Mouse (Mus musculus): ENCODE measurements around the gene 2810408A11Rik.

The 2810408A11Rik gene

DNA sequence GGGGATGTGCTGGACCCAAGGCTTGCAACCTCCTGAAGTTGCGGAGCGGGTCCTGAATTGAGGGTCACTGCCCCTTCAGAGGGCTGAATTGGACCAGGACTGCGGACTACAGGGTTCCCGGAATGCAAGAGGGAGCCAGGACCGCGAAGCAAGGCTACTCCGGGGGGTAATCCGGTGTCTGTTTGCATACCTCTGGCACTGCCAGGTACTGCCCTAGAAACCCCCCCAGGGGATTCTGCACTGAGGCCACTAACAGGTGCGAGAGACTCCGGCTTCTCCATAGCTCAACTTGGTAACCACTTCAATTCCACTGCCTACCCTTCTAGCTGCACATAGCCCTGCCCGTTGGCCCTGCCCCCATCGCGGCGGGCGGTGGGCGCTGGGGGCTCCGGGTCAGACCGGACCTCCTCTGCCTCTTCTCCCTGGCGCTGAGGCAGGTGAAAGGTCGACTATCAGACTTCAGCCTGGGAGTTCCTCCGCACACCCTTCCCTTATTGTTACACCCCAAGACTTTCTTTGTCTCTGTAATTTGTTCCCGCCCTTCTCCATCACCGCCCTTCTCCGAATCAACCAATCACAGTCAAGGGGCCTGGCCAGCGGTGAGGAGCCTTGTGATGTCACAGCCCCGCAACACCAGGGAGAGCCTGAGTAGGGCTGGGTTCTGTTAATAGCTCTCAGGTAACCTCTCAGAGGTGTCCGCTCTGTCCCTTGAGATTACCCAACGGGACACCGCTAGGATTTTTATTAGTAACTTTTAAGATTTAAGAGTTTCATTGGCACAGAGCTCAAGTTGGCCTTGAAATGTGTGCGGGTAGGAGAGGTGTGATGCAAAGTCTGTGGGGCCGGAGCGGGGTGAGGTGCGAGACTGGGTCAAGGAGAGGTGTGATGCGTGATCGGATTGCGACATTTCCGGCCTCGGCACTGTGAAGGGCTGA lies at the start of gene 2810408A11Rik, which contains the start of gene Neurl4:
Gene 2810408A11Rik, minus strand, starts transcription at position 517 of the 935 bp plus-strand sequence.
Gene Neurl4, plus strand, starts transcription at position 602 of the 935 bp plus-strand sequence.
- DNase-seq (ENCODE audit: low spot score): peak; percentile 93

DNA sequence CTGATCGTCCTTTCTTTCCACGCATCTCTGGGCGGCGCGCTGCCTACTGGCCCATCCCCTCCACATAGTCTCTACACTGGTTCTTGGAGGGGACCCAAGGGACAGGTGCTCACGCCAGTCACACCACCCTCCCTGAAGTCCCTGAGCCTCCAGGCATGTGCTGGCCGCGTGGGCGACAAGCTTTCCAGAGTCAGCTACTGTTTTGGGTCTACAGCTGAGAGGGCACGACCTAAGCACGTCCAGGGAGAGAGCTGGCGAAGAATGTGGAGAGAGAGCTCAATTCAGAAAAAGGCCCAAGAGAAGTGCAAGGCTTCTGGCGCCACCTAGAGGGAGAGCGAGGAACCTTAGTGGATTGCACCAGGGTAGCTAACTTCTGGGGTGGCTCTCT lies 48.0 kb upstream of the 2810408A11Rik start:
- DNase-seq (ENCODE audit: low spot score): peak; percentile 91

DNA sequence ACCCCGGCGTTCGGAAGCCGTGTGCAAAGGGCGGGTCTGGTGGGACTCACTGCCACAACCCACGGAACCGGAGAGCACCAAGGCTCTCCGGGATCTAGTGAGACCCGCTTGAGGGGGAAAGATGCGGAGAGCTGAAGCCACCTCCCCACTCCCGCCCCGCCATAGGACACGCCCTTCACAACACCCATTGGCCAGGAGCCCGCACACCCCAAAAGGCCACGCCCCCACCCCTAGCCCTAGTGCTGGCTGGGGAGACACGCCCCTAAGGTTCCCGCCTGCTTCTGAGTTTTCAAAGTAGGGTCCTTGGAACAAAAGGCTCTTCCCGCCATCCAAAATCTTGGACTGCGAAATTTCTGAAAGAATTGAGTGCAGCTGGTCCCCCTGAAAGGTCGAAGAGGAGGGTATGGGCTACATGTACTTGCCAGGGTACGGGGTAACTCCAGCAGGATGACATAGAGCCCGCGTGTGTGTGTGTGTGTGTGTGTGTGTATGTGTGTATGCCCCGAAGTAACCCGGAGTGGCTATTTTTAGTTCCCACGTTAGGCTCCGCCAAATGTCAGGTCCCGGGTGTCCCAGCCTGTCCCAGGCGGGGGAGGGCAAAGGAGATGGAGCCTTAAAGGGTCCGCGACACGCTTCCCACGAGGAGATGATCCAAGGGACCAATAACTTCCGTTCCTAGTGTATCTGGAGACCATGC lies 47.4 kb upstream of the 2810408A11Rik start, which contains the start of gene Slc2a4:
Gene Slc2a4, minus strand, starts transcription at position 123 of the 697 bp plus-strand sequence.
- peak; percentile 88 for DNase-seq (ENCODE audit: low spot score)

DNA sequence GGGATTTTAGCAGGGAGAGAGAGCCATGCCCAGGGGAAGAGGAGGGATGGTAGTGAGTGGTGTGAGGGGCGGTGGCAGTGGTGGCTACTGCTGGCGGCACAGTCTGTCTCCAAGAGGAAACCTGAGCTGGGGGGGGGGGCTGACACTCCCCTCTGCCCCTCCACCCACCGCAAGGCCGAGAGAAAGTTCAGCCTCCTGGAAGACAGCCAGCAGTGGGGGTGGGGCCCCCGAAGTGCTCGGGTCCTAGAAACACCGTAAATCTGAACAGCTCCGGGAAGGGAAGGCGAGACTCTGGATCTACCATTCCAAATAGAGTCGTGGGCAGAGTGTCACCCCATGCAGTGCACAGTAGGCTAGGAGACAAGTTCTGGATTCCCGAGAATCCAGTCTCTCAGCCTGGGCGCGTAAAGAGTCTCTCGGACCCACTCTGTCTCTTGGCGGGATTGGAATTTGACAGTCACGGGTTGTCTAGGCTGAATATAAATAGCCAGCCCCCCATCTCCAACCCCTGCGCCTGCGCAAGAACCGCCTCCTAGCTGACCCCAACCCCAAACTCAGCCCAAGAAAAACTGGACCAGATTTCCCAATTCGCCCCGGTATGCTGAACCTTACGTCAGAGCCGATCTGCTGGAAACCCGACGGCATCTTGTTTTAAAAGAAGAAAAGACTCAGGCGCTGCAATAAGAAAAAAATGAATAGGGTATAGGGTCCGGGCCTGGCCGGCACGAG lies 46.7 kb upstream of the 2810408A11Rik start:
- DNase-seq (ENCODE audit: low spot score): peak; percentile 32

DNA sequence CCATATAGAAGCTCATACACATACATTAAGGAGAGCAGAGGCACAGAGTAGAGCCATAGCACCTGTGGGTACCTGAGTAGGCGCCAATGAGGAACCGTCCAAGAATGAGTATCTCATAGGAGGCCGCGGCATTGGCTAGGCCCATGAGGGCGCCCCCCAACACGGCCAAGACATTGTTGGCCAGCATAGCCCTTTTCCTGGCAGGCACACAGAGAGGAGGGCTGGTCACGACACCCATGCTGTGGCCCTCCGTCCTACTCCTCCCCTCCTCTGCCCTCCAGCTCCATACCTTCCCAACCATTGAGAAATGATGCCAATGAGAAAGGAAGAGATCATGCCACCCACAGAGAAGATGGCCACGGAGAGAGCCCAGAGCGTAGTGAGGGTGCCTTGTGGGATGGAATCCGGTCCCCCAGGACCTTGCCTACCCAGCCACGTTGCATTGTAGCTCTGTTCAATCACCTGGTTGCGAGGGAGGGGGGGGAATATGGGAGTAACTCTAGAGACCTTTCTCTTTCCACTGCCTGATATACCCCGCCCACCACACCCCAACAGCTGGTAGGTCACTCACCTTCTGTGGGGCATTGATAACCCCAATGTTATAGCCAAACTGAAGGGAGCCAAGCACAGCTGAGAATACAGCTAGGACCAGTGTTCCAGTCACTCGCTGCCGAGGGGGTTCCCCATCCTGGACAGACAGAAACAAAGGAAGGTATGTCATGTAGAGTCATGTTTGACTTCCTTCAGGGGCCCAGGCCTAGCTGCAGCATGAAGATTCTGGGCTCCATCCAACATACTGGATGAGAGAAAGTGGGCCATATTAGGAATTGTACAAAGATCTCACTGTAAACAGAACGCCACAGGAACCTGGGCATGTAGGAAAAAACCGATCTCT lies 45.5 kb upstream of the 2810408A11Rik start:
- DNase-seq (ENCODE audit: low spot score): no peak

DNA sequence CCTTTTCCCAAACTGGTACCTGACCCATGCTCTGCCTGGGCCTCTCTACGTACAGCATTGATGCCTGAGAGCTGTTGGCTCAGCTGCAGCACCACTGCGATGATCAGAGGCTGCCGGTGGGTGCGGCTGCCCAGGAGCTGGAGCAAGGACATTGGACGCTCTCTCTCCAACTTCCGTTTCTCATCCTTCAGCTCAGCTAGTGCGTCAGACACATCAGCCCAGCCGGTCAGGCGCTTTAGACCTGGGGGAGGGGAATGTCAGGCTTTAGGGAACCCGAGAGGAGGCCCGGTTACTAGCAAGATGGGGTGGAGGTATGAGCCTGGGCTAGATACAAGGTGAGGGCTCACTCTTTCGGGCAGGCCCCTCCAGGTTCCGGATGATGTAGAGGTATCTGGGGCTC lies 44.4 kb upstream of the 2810408A11Rik start:
- DNase-seq (ENCODE audit: low spot score): no peak

DNA sequence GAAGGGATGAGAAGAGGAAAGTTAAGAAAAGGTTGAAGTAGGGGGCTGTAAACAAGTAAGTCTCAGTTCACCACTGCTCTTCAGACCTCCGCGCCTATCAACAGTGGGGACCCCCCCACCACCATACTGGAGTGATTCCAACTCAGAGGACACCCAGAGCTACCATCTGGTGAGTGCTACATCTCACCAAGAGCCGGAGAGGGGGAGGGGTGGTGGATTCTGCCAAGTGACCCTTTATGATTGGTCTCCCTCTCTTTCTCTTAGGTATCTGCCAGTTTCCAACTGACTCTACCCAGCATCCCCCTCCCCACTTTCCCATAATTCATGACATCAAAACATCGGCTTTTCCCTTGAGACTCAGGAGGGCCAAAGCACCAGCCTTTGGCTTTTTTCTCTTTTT lies 40.2 kb upstream of the 2810408A11Rik start:
- DNase-seq (ENCODE audit: low spot score): no peak

DNA sequence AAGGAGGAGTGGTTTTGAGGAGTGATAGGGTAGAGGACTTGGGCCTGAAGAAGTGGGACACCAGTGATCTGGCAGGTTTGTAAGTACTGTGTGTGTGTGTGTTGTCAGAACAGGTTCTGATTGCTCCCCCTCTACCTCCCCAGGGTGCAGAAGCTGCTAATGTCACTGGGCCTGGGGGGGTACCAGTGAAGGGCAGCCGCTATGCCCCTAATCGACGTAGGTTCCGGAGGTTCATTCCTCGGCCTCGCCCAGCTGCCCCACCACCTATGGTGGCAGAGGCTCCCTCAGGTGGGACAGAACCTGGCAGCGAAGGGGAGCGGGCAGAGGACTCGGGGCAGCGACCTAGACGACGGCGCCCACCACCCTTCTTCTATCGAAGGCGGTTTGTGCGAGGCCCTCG lies 38.9 kb upstream of the 2810408A11Rik start:
- DNase-seq (ENCODE audit: low spot score): no peak

DNA sequence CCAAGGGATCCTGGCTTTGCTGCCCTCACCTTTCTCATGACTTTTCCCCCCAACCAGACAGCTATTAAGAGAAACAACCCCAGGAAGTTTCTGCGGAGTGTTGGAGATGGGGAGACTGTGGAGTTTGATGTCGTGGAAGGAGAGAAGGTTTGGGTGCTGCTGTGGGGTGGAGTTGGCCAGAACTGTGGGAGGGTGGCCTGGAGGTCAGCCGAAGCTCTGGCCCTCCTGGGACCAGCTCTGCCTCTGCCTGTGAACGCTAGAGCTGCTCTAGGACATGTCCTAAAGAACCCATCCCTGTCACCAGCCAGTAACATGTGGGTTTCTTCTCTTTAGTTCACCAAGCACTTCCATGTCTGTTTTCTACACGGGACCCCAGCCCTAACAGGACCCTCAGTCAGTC lies 38.4 kb upstream of the 2810408A11Rik start:
- DNase-seq (ENCODE audit: low spot score): peak; percentile 67

DNA sequence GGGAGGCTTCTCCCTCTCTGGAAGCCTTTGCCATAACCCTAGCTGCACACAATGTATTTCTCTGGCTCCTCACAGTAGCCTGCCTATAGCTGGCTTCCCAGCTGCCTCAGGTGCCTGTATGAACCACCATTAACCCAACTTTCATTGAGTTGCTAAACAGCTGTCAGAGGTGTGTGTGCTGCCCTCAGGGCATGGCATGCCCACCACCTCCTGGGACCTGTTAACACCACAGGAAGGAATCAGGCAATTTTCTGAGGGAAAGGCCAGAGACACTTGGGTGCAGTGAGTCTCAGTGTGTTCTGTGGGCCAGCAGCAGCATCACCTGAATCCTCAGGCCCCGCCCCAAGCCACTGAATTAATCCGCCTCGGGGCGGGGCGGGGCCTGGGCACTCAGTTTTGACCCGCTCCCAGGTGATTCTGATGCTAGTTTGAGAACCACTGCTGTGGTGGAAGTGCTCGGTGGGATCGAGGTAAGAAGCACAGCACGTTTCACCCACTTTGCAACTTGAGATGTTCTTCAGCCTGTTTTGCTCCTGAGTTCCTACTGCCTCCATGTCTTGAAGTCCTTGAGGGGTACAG lies 37.7 kb upstream of the 2810408A11Rik start:
- DNase-seq (ENCODE audit: low spot score): peak; percentile 39

DNA sequence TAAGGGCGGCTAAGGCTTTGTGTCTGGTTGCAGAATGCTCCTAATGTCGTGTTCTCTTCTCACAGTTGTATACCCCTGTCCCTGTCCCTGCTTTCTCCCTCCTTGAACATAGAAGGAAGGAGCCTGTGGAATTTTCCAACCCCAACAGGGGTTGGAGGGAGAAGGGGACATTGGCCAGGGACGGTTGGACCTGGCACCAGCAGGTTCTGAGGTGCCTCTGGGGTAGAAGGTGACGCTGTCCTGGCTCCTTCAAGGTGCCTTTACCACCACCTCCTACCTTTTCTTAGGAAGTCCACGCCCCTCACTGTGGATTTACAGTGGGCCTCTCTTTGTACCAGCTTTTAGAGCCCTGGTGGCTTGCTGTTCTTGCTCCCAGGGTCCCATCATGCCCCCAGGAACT lies 37.0 kb upstream of the 2810408A11Rik start:
- no peak for DNase-seq (ENCODE audit: low spot score)

DNA sequence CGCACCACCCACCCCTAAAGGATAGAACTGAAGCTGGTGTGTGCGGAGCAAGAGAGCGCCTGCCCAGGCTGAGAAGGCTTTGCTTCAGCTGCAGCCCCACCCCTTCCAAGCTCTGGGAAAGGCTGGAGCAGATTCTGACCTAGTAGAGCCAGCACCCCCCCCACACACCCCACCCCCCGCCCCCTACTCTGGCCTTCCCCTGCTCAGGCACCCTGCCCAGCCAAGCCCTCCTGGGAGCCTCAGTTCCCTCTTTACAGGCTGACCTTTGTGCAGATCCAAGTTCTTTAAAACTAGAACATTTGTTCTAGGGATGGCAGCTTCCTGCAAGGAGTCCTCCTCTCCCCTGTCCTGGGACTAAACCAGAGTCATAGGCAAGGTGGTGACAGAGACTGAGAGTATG lies 36.6 kb upstream of the 2810408A11Rik start:
- DNase-seq (ENCODE audit: low spot score): peak; percentile 92

DNA sequence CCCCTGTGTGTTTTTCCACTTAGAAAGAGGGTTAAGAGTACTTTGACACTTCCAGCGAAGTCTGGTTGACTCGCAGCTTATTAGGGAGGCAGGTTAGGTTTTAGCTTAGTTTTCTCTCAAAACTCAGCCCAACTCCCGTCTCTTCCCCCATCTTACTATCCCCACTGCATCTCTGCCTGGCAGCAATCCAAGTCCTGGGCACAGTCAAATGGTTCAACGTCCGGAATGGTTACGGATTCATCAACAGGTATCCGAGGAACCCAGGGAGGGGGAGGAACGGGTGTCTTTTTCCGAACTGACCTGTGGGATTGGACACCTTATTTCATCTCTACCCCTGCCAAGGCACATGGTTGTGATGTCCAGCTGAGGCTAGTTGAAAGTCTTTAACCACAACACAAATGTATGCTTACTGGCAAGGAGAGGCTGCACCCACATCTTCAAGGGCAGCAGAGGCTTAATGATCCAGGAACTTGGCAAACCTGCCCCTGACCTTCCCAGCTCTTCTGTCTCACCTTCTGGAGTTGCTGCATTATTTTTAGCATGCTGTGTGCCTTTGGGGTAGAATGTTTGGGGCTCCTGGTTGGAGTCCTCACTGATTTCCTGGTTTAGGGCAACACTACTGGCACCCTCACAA lies 36.0 kb upstream of the 2810408A11Rik start:
- DNase-seq (ENCODE audit: low spot score): peak; percentile 36

DNA sequence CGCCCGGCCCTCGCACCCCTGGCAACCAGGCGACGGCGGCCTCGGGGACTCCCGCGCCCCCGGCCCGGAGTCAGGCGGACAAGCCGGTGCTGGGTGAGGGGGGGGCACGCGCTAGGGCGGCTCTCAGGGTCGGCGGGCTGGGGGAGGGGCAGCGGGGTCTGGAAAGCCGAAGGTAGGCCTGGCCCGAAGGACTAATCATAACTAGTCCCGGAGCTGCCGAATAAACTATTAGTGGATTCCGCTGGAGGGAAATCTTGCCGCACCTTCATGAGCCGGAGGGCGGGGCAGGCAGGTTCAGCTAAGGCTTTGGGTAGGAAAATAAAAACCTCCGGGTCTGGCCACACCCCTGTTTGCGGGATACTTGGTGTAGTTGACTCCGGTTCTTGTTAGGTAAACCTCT lies 35.4 kb upstream of the 2810408A11Rik start:
- DNase-seq (ENCODE audit: low spot score): no peak

DNA sequence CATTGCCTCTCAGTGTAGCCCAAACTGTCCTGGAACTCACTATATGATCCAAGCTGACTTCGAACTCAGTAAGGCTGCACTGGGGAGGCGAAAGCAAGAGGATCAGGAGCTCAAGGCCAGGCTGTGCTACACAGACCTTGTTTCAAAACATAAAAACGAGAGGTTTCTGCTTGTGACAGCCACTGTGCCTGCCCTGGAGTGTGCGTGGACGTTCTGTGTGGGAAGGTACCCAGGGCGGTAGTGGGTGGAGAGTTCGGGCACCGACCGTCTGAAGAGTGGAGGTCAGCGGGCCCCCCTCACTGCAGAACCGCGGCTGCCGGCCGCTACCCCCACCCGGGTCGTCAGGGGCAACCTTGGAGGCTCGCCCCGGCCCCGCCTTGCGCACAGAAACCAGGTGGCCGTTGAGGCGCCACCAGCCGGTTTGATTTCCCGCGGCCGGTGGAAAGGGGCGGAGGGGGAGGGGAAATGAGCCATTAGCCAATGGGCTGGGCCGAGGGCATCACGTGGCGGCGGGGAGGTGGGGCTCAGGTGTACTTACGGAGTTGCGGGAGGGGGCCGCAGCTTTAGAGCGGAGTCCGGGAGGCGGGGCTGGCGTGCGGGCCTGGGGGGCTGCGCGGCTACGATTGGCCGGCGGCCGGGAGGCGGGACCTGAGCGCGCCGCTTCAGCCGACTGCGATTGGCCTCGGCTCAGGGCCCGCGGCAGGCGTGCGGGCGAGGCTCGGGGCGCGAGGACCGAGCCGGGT lies 34.5 kb upstream of the 2810408A11Rik start, which contains the start of gene Ybx2:
Gene Ybx2, plus strand, starts transcription at position 660 of the 743 bp plus-strand sequence.
- DNase-seq (ENCODE audit: low spot score): no peak

DNA sequence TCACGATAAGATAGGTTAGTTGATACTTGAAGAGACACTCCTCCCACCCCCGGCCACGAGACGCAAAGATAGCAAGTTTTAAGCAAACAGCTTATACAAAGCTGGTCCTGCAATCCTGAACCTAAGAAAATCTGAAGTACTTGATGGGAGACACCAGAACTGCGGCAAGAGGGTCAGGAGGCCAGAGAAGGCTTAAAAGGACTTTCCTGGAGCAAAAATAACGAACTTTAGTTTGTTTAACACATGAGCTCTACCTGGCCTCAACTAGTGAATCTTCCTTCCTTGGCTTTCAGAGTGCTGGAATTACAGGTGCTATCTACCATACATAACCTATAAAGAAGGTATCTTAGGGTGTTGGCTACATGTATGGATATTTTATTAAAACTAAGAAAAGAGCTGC lies 33.9 kb upstream of the 2810408A11Rik start:
- no peak for DNase-seq (ENCODE audit: low spot score)

DNA sequence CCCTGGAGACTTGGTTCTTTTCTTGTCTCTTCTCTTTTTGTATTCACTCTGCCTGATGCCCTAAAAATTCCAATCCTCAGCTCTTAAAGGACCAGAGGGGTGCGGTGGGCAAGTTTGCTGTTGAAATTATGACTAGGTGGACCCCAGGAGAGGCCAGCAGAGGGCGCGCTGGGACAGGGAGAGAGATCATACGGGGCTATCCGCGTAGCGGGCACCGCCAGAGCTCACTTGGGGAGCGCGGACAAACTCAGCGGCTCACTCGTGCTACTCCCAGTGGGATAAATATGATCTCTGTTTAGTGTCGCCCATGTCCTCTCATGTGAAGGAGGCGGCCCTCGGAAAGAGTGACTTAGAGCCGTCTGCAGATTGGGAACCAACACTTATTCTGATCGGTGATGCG lies 33.4 kb upstream of the 2810408A11Rik start:
- peak; percentile 86 for DNase-seq (ENCODE audit: low spot score)

DNA sequence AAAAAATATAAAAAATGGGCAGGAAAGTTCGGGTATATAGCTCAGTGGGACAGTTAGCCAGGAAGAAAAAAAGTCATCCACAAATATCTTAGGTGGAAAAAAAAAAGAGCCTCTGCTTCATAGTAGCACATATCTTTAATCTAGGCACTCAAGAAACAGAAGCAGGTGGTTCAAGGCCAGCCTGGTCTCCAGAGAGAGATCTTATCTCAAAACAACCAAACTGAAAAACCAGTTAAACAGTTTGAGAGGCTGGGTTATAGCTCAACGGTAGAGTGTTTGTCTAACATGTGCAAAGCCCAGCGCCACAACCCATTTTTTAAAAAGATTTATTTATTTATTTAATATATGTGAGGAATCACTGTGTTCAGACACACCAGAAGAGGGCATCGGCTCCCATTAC lies 32.3 kb upstream of the 2810408A11Rik start:
- DNase-seq (ENCODE audit: low spot score): no peak

DNA sequence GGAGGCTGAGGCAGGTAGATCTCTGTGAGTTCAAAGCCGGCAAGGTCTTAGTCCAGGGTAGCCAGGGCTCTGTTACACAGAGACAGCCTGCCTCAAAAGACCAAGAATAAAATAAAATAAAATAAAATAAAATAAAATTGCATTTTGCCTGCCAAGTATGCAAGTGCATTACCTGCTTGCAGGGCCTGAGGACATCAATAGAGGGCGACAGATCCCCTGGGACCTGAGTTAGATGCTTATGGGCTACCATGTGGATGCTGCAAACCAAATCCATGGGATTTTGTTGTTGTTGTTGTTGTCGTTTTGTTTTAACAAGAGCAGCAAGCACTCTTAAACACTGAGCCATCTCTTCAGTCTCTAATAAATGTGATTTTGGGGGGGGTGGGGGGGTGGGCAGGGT lies 31.5 kb upstream of the 2810408A11Rik start:
- no peak for DNase-seq (ENCODE audit: low spot score)

DNA sequence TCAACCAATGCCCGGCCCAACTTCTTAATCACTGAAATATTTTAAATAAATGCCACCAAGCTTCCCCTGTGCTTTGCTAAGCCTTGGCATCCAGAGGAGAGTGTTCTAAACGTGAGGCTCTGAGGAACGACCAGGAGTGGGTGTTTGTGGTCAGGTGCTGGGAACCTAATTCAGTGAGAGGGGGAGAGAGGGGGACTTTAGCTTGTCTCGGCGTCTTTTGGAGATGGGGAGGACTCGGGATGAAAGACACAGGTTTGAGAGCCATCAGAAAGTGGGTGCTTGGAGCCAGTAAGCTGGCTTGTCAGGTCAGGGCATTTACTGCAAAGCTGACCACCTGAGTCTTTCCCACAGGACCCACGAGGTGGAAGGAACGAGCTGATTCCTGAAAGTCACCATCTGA lies 31.0 kb upstream of the 2810408A11Rik start:
- no peak for DNase-seq (ENCODE audit: low spot score)

All from adipocyte (in vitro differentiated cells).